Mouse (Mus musculus): ENCODE measurements at regions not wholly inside any gene's neighbourhood (a gene's known extent, or its start where the extent isn't known, plus 50 kb on each side); places are given as distances from the start of the nearest gene placed in this dataset.
"Not testable (repeated sequence)": the region's sequence is repeated elsewhere in the genome, so short reads cannot be mapped to it uniquely, and the experiment has no call there.

DNA sequence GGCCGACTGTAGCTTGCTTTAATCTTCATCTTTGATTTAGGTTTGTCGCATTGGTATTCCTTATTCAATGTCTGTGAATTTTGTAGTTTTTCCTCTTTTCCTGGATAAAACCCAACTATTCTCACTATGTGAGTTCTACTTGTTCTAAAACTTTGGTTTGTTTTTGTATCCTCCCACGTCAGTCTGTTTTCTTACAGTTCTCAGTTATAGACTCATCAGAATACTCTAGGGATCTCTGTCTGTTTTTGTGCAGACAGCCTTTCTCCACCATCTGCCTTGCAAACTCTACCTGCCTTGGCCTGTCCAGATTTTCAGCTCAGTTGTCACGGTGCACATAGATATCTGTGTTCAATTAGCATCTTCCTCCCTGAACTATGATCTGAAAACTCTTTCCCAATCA lies 249.3 kb downstream of the Adgrg6 start:
- no peak for DNase-seq (ENCODE audit: low read depth)
- TF ChIP-seq POLR2A (IDR thresholded peaks at IDR 0.05; ENCODE audit: borderline replicate concordance, extremely low read depth, insufficient read depth, insufficient read length, poor library complexity, severe bottlenecking) (no peak), CTCF (IDR thresholded peaks at IDR 0.05; ENCODE audit: borderline replicate concordance, extremely low read depth, insufficient read depth, insufficient read length) (no peak)

DNA sequence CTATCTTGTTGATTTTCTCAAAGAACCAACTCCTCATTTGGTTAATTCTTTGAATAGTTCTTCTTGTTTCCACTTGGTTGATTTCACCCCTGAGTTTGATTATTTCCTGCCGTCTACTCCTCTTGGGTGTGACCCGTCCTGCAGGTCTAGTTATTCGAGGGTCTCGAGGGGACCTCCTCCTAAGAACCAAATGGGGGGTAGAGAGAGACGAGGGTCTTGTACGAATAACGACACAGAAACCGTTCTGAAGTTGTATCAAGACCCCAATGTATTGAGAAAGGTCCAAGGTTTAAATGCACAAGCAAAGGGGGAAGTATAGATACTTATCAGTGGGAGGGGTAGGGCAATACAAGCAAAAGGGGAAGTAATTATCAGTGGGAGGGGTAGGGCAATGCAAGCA lies 252.8 kb downstream of the Adgrg6 start:
- DNase-seq (ENCODE audit: low read depth) = not testable (repeated sequence)

DNA sequence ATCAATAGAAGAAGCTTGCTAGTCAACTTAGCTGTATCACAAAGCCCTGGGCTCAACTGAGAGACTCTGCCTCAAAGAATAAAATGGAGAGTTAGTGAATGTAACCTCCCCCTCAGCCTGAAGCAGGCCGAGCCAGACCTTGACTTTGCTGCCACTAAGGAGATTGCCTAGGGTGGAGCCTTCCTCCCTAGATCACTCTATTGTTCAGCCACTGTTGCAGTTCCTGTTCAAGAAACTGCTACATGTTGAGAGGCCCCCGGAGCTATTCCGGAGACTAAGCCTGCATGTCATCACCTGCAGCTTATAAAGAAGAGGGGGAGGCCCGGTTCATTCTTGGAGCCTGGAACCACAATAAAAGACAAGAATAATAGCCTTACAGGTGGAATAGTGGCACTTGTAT lies 257.9 kb downstream of the Adgrg6 start:
- TF ChIP-seq POLR2A (IDR thresholded peaks at IDR 0.05; ENCODE audit: borderline replicate concordance, extremely low read depth, insufficient read depth, insufficient read length, poor library complexity, severe bottlenecking) (no peak), CTCF (IDR thresholded peaks at IDR 0.05; ENCODE audit: borderline replicate concordance, extremely low read depth, insufficient read depth, insufficient read length) (no peak)
- no peak for DNase-seq (ENCODE audit: low read depth)

DNA sequence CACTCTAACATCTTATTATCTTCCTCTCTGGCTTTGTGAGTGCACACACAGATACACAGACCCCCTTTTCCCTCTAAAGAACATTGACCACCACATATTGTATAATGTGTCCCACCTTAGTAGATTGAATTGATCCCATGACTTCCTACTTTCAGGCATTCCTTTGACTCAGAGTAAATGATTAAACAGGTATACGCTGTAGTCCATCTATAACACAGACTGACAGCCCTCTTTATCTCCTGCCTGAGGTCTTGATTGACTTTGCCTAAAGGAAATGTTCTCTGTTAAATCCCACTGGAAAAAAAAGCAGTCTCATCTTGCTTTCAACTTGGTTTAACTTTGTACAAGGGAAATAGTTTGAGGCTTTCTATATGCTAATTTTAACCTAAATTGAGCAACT lies 268.8 kb downstream of the Adgrg6 start:
- DNase-seq (ENCODE audit: low read depth) = no peak
- TF ChIP-seq CTCF (IDR thresholded peaks at IDR 0.05; ENCODE audit: borderline replicate concordance, extremely low read depth, insufficient read depth, insufficient read length) = no peak
- TF ChIP-seq POLR2A (IDR thresholded peaks at IDR 0.05; ENCODE audit: borderline replicate concordance, extremely low read depth, insufficient read depth, insufficient read length, poor library complexity, severe bottlenecking) = no peak

DNA sequence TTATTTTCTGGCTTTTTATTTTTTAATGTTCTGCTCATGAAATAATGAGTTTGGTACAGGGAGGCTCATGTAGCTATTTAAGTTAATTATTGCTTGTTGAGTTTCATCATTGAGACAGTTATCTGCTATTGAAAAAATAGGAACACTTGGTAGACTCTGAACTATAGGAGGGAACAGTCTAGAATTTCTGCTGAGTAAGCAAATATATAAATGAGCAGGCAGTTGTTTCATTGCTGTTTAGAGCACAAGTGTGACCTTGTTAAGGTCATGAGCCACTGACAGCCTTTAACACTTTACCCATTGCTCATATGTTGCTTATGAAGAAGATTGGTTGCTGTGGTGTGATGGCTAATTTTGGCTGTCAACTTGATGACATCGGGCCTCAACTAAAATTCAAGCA lies 270.0 kb downstream of the Adgrg6 start:
- no peak for DNase-seq (ENCODE audit: low read depth)
- TF ChIP-seq POLR2A (IDR thresholded peaks at IDR 0.05; ENCODE audit: borderline replicate concordance, extremely low read depth, insufficient read depth, insufficient read length, poor library complexity, severe bottlenecking) (no peak), CTCF (IDR thresholded peaks at IDR 0.05; ENCODE audit: borderline replicate concordance, extremely low read depth, insufficient read depth, insufficient read length) (no peak)

DNA sequence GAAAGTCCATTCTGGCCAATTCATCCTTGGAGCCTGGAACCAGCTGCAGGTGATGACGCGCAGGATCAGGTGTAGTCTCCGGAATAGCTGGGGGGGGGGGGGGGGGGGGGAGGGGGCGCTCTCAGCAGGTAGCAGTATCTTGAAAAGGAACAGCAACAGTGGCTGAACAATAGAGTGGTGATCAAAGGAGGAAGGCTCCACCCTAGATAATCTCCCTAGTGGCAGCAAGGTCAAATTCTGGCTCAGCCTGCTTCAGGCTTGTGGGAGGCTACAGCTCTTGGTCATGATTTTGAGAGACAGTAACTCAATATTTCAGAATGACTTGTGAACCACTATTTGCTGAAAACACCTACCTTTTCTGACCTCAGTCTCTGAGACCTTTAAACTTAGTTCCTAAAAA lies 275.5 kb downstream of the Adgrg6 start:
- no peak for DNase-seq (ENCODE audit: low read depth)

DNA sequence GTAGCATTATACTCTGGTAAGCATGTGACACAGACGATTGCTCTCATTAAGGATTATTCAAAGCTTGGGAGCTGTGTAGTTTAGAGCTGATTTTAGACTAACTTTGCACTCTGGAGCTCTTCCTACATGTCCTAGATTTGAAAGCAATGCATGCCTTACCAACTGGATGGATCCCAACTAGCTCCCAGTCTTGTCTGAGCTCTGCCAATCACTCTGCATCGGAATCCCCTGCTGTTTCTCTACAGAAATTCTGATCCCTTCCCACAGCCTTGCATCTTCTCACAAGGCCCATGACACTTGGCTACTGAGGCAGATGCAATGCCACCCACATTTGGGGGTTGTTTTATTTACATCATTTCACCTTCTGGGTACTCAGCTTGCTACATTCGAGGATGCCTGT lies 277.8 kb downstream of the Adgrg6 start:
- TF ChIP-seq POLR2A (IDR thresholded peaks at IDR 0.05; ENCODE audit: borderline replicate concordance, extremely low read depth, insufficient read depth, insufficient read length, poor library complexity, severe bottlenecking) (no peak), CTCF (IDR thresholded peaks at IDR 0.05; ENCODE audit: borderline replicate concordance, extremely low read depth, insufficient read depth, insufficient read length) (no peak)

More for the DNA sequence above, 275.5 kb downstream of the Adgrg6 start:
- TF ChIP-seq POLR2A (IDR thresholded peaks at IDR 0.05; ENCODE audit: borderline replicate concordance, extremely low read depth, insufficient read depth, insufficient read length, poor library complexity, severe bottlenecking) (no peak), CTCF (IDR thresholded peaks at IDR 0.05; ENCODE audit: borderline replicate concordance, extremely low read depth, insufficient read depth, insufficient read length) (no peak)

DNA sequence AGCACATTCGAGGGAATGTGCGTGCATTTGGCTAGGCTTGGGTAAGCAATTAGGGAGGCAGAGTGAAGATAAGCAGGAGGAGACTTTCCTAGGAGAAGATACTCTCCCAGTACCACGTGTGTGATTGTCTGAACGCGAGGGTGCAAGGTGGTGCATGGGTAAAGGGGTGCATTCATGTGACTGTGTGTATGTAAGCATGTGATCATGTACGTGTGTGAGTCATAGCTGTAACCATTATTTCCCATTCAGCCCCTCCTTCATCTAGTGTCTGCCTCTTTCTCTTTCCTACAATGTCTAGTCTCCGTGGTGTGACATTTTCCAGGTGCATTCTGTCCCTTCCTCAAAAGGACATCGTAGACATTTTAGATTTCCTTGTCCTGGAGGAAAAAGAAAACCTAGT lies 273.8 kb downstream of the Hivep2 start:
- no peak for DNase-seq (ENCODE audit: low read depth)

More for the DNA sequence above, 277.8 kb downstream of the Adgrg6 start:
- DNase-seq (ENCODE audit: low read depth) = no peak

DNA sequence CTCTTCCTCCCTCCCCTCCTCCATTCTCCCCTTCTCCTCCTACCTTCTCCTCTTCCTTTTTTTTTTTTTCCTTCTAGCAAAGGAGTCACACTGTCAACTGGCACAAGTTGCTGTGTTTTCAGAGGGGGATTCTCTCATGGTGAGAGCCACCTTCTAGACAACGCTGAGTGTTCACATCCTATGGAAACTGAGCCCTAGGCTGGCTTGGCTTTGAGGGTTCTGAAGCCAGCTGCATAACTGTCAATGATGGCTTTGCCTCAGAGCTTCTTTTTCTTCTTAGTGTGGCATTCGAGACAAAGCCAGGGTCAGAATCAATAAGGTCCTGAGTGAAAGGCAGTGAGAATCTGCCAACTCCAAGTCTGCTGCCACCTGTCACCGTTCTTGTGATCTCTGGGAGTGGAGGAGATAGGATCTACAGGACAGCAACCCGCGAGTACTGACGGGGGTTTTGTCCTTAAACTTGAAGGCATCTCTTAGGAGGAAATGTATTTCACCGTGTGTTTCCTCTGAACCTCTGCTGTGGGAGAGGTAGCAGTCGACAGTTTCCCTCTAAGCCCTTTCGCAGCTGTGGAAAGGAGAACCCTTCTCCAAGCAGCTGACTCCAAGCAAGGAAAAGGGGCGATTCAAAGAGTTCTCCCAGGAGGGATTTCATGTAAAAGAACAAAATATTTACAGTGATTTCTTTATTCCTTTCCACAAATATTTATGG lies 269.2 kb downstream of the Hivep2 start:
- TF ChIP-seq POLR2A (IDR thresholded peaks at IDR 0.05; ENCODE audit: borderline replicate concordance, extremely low read depth, insufficient read depth, insufficient read length, poor library complexity, severe bottlenecking) (no peak), CTCF (IDR thresholded peaks at IDR 0.05; ENCODE audit: borderline replicate concordance, extremely low read depth, insufficient read depth, insufficient read length) (no peak)
- DNase-seq (ENCODE audit: low read depth) = no peak

More for the DNA sequence above, 273.8 kb downstream of the Hivep2 start:
- TF ChIP-seq CTCF (IDR thresholded peaks at IDR 0.05; ENCODE audit: borderline replicate concordance, extremely low read depth, insufficient read depth, insufficient read length) = no peak
- no peak for TF ChIP-seq POLR2A (IDR thresholded peaks at IDR 0.05; ENCODE audit: borderline replicate concordance, extremely low read depth, insufficient read depth, insufficient read length, poor library complexity, severe bottlenecking)

DNA sequence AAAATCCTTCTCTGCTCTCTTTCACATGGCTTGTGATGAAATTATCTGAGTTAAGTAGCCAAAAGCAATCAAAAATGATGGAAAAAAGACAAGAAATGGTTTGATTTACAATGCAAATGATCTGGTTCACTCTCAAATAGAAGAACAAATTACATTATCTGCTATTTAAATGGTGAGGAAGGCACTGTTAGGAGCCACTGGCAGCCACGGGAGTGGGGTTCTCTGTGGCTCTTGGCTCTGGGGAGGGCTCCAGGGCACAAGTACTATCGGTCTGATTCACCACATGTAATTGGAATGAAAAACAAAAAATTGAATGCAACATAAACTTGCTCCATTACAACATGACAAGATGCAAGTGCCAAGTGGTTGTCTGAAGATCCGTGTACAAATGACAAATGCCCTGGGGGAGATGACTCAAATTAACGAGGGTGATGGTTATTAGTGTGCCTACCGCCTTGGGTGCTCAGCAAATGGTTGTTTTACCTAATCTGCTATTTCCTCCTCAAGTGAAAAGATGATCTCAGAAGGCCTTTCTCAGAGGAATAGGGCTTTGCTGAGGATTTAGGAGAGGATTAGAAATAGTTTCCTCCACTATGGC lies 268.2 kb downstream of the Hivep2 start:
- no peak for TF ChIP-seq CTCF (IDR thresholded peaks at IDR 0.05; ENCODE audit: borderline replicate concordance, extremely low read depth, insufficient read depth, insufficient read length)
- no peak for TF ChIP-seq POLR2A (IDR thresholded peaks at IDR 0.05; ENCODE audit: borderline replicate concordance, extremely low read depth, insufficient read depth, insufficient read length, poor library complexity, severe bottlenecking)
- peak; percentile 40 for DNase-seq (ENCODE audit: low read depth)

DNA sequence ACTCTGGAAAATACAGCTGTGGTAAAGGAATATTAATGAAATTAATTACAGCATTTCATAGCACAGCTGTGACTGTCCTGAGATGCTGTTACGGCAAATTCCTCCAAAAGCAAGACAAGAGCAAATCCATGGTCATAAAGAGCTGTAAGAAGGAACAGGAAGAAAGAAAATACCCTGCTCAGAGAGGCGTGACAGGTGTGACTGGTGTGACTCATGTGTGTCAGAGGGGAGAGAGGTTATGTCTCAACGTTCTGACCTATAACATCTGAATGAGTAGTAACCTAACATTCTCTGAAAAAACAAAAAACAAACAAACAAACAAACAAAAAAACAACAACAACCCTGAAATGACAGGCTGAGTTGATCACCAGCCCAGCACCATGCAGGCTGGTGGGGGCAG lies 267.5 kb downstream of the Hivep2 start:
- no peak for TF ChIP-seq CTCF (IDR thresholded peaks at IDR 0.05; ENCODE audit: borderline replicate concordance, extremely low read depth, insufficient read depth, insufficient read length)
- no peak for TF ChIP-seq POLR2A (IDR thresholded peaks at IDR 0.05; ENCODE audit: borderline replicate concordance, extremely low read depth, insufficient read depth, insufficient read length, poor library complexity, severe bottlenecking)
- DNase-seq (ENCODE audit: low read depth) = no peak

DNA sequence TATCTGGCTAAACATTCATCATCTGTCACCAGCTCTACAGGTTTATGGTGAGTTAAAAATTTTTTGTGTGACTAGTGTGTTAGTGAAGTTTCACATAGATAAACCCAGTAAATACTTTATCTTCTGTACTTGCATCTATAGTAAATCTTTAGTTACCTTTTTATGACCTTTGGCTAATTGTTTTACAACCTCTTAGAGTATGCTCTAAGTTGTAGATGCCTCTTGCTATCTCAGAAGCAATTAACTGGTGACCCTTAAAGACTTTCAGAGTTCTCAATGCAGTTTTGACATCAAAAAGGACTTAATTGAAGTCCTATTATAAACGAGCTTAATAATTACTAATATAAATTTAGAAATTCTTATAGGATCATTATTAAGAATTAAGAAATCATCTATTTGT lies 265.6 kb downstream of the Hivep2 start:
- no peak for TF ChIP-seq POLR2A (IDR thresholded peaks at IDR 0.05; ENCODE audit: borderline replicate concordance, extremely low read depth, insufficient read depth, insufficient read length, poor library complexity, severe bottlenecking)
- TF ChIP-seq CTCF (IDR thresholded peaks at IDR 0.05; ENCODE audit: borderline replicate concordance, extremely low read depth, insufficient read depth, insufficient read length) = no peak
- DNase-seq (ENCODE audit: low read depth) = no peak

Measured in brain, embryonic 14.5 days (tissue).